Mouse (Mus musculus) liver, adult 2 months (tissue): ENCODE results near the gene Cacnb1. TPM values are rescaled to one million over a fixed set of nuclear protein-coding genes. Genes with fewer than 3 reads are reported as not detected.

ENCODE experiments used
- DNase-seq: peaks from one replicate; pipeline ENCODE4 v3.0.0-alpha.2; 2011; ENCODE audit warnings: low read depth, low spot score; ENCODE audit errors: extremely low read depth
- H3K27ac ChIP-seq: fragments of 200-500 bp; replicated peaks from 2 replicates; pipeline ENCODE4 v1.5.1; 2012; ENCODE audit warnings: low read depth, mild to moderate bottlenecking, control low read depth, inconsistent platforms, low read length; ENCODE audit not compliant: insufficient read depth
- H3K27me3 ChIP-seq: fragments of 200-500 bp; 2 replicates; pipeline ENCODE4 v1.6.1; 2012; ENCODE audit warnings: mild to moderate bottlenecking, moderate library complexity, low read length, inconsistent platforms; ENCODE audit not compliant: control insufficient read depth, insufficient read depth
- H3K36me3 ChIP-seq: fragments of 200-500 bp; 2 replicates; pipeline ENCODE4 v1.6.1; 2012; ENCODE audit warnings: low read length, inconsistent platforms; ENCODE audit not compliant: control insufficient read depth, insufficient read depth
- H3K4me1 ChIP-seq: fragments of 200-500 bp; 2 replicates; pipeline ENCODE4 v1.6.1; 2011; ENCODE audit warnings: low read length; ENCODE audit not compliant: control insufficient read depth, insufficient read depth
- H3K4me3 ChIP-seq: fragments of 200-500 bp; 2 replicates; pipeline ENCODE4 v1.5.1; 2011; ENCODE audit warnings: low read depth, mild to moderate bottlenecking, control low read depth, low read length, moderate library complexity; ENCODE audit not compliant: insufficient read depth
- H3K79me2 ChIP-seq: fragments of 200-500 bp; 2 replicates; pipeline ENCODE4 v1.6.1; 2012; ENCODE audit warnings: inconsistent platforms, mild to moderate bottlenecking, low read length, moderate library complexity; ENCODE audit not compliant: control insufficient read depth, insufficient read depth
- H3K9ac ChIP-seq: fragments of 200-500 bp; 2 replicates; pipeline ENCODE4 v1.6.1; 2012; ENCODE audit warnings: low read depth, mild to moderate bottlenecking, control low read depth, inconsistent platforms, low read length
- CTCF ChIP-seq: fragments of 200-500 bp; IDR thresholded peaks from 2 replicates; pipeline ENCODE4 v1.5.1; 2011; ENCODE audit warnings: low read depth, low read length, control low read depth
- POLR2A ChIP-seq: fragments of 200-500 bp; IDR thresholded peaks from 2 replicates; pipeline ENCODE4 v1.6.1; 2011; ENCODE audit warnings: low read length, control low read depth; ENCODE audit not compliant: insufficient read depth; ENCODE audit errors: extremely low read depth
- WGBS: fragments of 180-500 bp; shearing (Covaris S2); methylation state at CpG from one replicate; pipeline ENCODE4 v1.1.7; 2018; 5-methylcytosine and 5-hydroxymethylcytosine counted together
- polyA plus RNA-seq: library from polyadenylated mRNA; depleted of rRNA; stranded (reverse); fragments of >200 nt; gene quantifications from 2 replicates; pipeline ENCODE4 v1.2.3, GENCODE M21; 2012
- total RNA-seq: library from RNA; depleted of rRNA; stranded (reverse); fragments of >200 nt; gene quantifications from 2 replicates; pipeline ENCODE4 v1.2.3, GENCODE M21; 2014

Cacnb1 gene
- total and polyA plus RNA-seq, 2 experiments: 0.37 to 0.84 TPM

GRCm38 (mm10) chr11:98021565-98022252 is 1.1 kb downstream of the Cacnb1 start:
- H3K9ac ChIP-seq: peak overlapping the region; percentile 84
- no peak overlapping the region for H3K27ac ChIP-seq
- H3K4me1 ChIP-seq: peaks cover 6% of the 10 kb centered on the region; the same call in 1 of the 2 replicates
- TF ChIP-seq CTCF (no peak), POLR2A (no peak)
- DNase-seq: no peak
- H3K27me3 ChIP-seq: peaks cover 4% of the 10 kb centered on the region; the same call in 1 of the 2 replicates
- H3K79me2 ChIP-seq: no peaks in the 10 kb centered on the region
- WGBS: 11% methylated on average over 34 of the region's 34 CpGs
- H3K4me3 ChIP-seq: peak overlapping the region; percentile 69
- no peaks in the 10 kb centered on the region for H3K36me3 ChIP-seq

GRCm38 (mm10) chr11:98021118-98021517 is 1.7 kb downstream of the Cacnb1 start:
- WGBS: 67% methylated on average over 2 of the region's 2 CpGs
- Histone ChIP-seq H3K27ac (no peak overlapping the region), H3K27me3 (peaks cover 4% of the 10 kb centered on the region; the same call in 1 of the 2 replicates), H3K36me3 (no peaks in the 10 kb centered on the region), H3K4me1 (peaks cover 6% of the 10 kb centered on the region), H3K4me3 (no peak overlapping the region), H3K79me2 (no peaks in the 10 kb centered on the region), H3K9ac (no peak overlapping the region)
- no peak for TF ChIP-seq CTCF
- TF ChIP-seq POLR2A: no peak
- DNase-seq: no peak

GRCm38 (mm10) chr11:98020710-98021109 is 2.1 kb downstream of the Cacnb1 start:
- Histone ChIP-seq H3K79me2 (no peaks in the 10 kb centered on the region), H3K27ac (no peak overlapping the region), H3K4me1 (peaks cover 9% of the 10 kb centered on the region), H3K27me3 (peaks cover 4% of the 10 kb centered on the region; the same call in 1 of the 2 replicates), H3K4me3 (no peak overlapping the region), H3K36me3 (no peaks in the 10 kb centered on the region), H3K9ac (no peak overlapping the region)
- no peak for DNase-seq
- 92% methylated on average over 1 of the region's 1 CpGs for WGBS
- TF ChIP-seq POLR2A: no peak
- TF ChIP-seq CTCF: no peak

- no peaks in the 10 kb centered on the region for H3K79me2 ChIP-seq
- no peak overlapping the region for H3K9ac ChIP-seq
- TF ChIP-seq CTCF (no peak), POLR2A (no peak)
- peaks cover 4% of the 10 kb centered on the region; the same call in 1 of the 2 replicates for H3K27me3 ChIP-seq
- H3K4me3 ChIP-seq: no peak overlapping the region
- H3K27ac ChIP-seq: no peak overlapping the region
- peaks cover 9% of the 10 kb centered on the region for H3K4me1 ChIP-seq
- 76% methylated on average over 8 of the region's 8 CpGs for whole genome bisulfite sequencing
- H3K36me3 ChIP-seq: no peaks in the 10 kb centered on the region
- DNase-seq: no peak
Measured at GRCm38 (mm10) chr11:98019883-98020610, 2.8 kb downstream of the Cacnb1 start.

GRCm38 (mm10) chr11:98018858-98019641 is 3.8 kb downstream of the Cacnb1 start:
- Histone ChIP-seq H3K4me1 (peaks cover 9% of the 10 kb centered on the region), H3K79me2 (no peaks in the 10 kb centered on the region), H3K27ac (no peak overlapping the region), H3K9ac (no peak overlapping the region), H3K27me3 (peaks cover 4% of the 10 kb centered on the region; the same call in 1 of the 2 replicates), H3K4me3 (no peak overlapping the region), H3K36me3 (no peaks in the 10 kb centered on the region)
- no peak for DNase-seq
- peak; percentile 13; the same call in 1 of the 2 replicates for TF ChIP-seq CTCF
- no peak for TF ChIP-seq POLR2A
- 65% methylated on average over 10 of the region's 10 CpGs for WGBS
